Mouse (Mus musculus): ENCODE measurements at regions not wholly inside any gene's neighbourhood (a gene's known extent, or its start where the extent isn't known, plus 50 kb on each side); places are given as distances from the start of the nearest gene placed in this dataset.
A peak's percentile ranks its signal among the peaks of the same experiment; 100 is the strongest.

GRCm38 (mm10) chr2:117938283-117939049 is 173.2 kb upstream of the Thbs1 start:
- DNase-seq (ENCODE audit: low read depth, low spot score), result no peak
- H3K36me3 ChIP-seq (ENCODE audit: control insufficient read depth, insufficient read depth, low read length, poor library complexity, severe bottlenecking), result no peaks in the 10 kb centered on the region
- no peaks in the 10 kb centered on the region for H3K27me3 ChIP-seq (ENCODE audit: control insufficient read depth, insufficient read depth, low read length, poor library complexity, severe bottlenecking)

GRCm38 (mm10) chr2:117941517-117942096 is 170.1 kb upstream of the Thbs1 start:
- H3K27me3 ChIP-seq (ENCODE audit: control insufficient read depth, insufficient read depth, low read length, poor library complexity, severe bottlenecking), result no peaks in the 10 kb centered on the region
- H3K36me3 ChIP-seq (ENCODE audit: control insufficient read depth, insufficient read depth, low read length, poor library complexity, severe bottlenecking), result no peaks in the 10 kb centered on the region
- peak; percentile 6 for DNase-seq (ENCODE audit: low read depth, low spot score)

GRCm38 (mm10) chr2:117943666-117944065 is 168.0 kb upstream of the Thbs1 start:
- no peak for DNase-seq (ENCODE audit: low read depth, low spot score)
- Histone ChIP-seq H3K27me3 (ENCODE audit: control insufficient read depth, insufficient read depth, low read length, poor library complexity, severe bottlenecking) (no peaks in the 10 kb centered on the region), H3K36me3 (ENCODE audit: control insufficient read depth, insufficient read depth, low read length, poor library complexity, severe bottlenecking) (no peaks in the 10 kb centered on the region)

- Histone ChIP-seq H3K27me3 (ENCODE audit: control insufficient read depth, insufficient read depth, low read length, poor library complexity, severe bottlenecking) (no peaks in the 10 kb centered on the region), H3K36me3 (ENCODE audit: control insufficient read depth, insufficient read depth, low read length, poor library complexity, severe bottlenecking) (no peaks in the 10 kb centered on the region)
- DNase-seq (ENCODE audit: low read depth, low spot score), result no peak
Measured at GRCm38 (mm10) chr2:117944325-117944724, 167.4 kb upstream of the Thbs1 start.

- no peaks in the 10 kb centered on the region for H3K27me3 ChIP-seq (ENCODE audit: control insufficient read depth, insufficient read depth, low read length, poor library complexity, severe bottlenecking)
- DNase-seq (ENCODE audit: low read depth, low spot score), result peak; percentile 11
- H3K36me3 ChIP-seq (ENCODE audit: control insufficient read depth, insufficient read depth, low read length, poor library complexity, severe bottlenecking), result no peaks in the 10 kb centered on the region
Measured at GRCm38 (mm10) chr2:117944942-117945341, 166.7 kb upstream of the Thbs1 start.

- Histone ChIP-seq H3K27me3 (ENCODE audit: control insufficient read depth, insufficient read depth, low read length, poor library complexity, severe bottlenecking) (no peaks in the 10 kb centered on the region; the same call in 1 of the 2 replicates), H3K36me3 (ENCODE audit: control insufficient read depth, insufficient read depth, low read length, poor library complexity, severe bottlenecking) (no peaks in the 10 kb centered on the region)
- DNase-seq (ENCODE audit: low read depth, low spot score), result no peak
Measured at GRCm38 (mm10) chr2:117950431-117951336, 161.0 kb upstream of the Thbs1 start.

- Histone ChIP-seq H3K27me3 (ENCODE audit: control insufficient read depth, insufficient read depth, low read length, poor library complexity, severe bottlenecking) (no peaks in the 10 kb centered on the region; the same call in 1 of the 2 replicates), H3K36me3 (ENCODE audit: control insufficient read depth, insufficient read depth, low read length, poor library complexity, severe bottlenecking) (no peaks in the 10 kb centered on the region)
- no peak for DNase-seq (ENCODE audit: low read depth, low spot score)
Measured at GRCm38 (mm10) chr2:117951337-117951718, 160.3 kb upstream of the Thbs1 start.

GRCm38 (mm10) chr2:117958737-117959136 is 152.9 kb upstream of the Thbs1 start:
- Histone ChIP-seq H3K27me3 (ENCODE audit: control insufficient read depth, insufficient read depth, low read length, poor library complexity, severe bottlenecking) (no peaks in the 10 kb centered on the region), H3K36me3 (ENCODE audit: control insufficient read depth, insufficient read depth, low read length, poor library complexity, severe bottlenecking) (no peaks in the 10 kb centered on the region)
- no peak for DNase-seq (ENCODE audit: low read depth, low spot score)

GRCm38 (mm10) chr2:117959440-117959839 is 152.2 kb upstream of the Thbs1 start:
- no peak for DNase-seq (ENCODE audit: low read depth, low spot score)
- no peaks in the 10 kb centered on the region for H3K36me3 ChIP-seq (ENCODE audit: control insufficient read depth, insufficient read depth, low read length, poor library complexity, severe bottlenecking)
- H3K27me3 ChIP-seq (ENCODE audit: control insufficient read depth, insufficient read depth, low read length, poor library complexity, severe bottlenecking), result no peaks in the 10 kb centered on the region

- peak; percentile 11 for DNase-seq (ENCODE audit: low read depth, low spot score)
- no peaks in the 10 kb centered on the region for H3K27me3 ChIP-seq (ENCODE audit: control insufficient read depth, insufficient read depth, low read length, poor library complexity, severe bottlenecking)
- H3K36me3 ChIP-seq (ENCODE audit: control insufficient read depth, insufficient read depth, low read length, poor library complexity, severe bottlenecking), result no peaks in the 10 kb centered on the region
Measured at GRCm38 (mm10) chr2:117962531-117962930, 149.1 kb upstream of the Thbs1 start.

- no peak for DNase-seq (ENCODE audit: low read depth, low spot score)
- Histone ChIP-seq H3K27me3 (ENCODE audit: control insufficient read depth, insufficient read depth, low read length, poor library complexity, severe bottlenecking) (no peaks in the 10 kb centered on the region), H3K36me3 (ENCODE audit: control insufficient read depth, insufficient read depth, low read length, poor library complexity, severe bottlenecking) (no peaks in the 10 kb centered on the region)
Measured at GRCm38 (mm10) chr2:117963526-117963925, 148.2 kb upstream of the Thbs1 start.

GRCm38 (mm10) chr2:117965758-117966157 is 145.9 kb upstream of the Thbs1 start:
- no peak for DNase-seq (ENCODE audit: low read depth, low spot score)
- no peaks in the 10 kb centered on the region for H3K27me3 ChIP-seq (ENCODE audit: control insufficient read depth, insufficient read depth, low read length, poor library complexity, severe bottlenecking)
- H3K36me3 ChIP-seq (ENCODE audit: control insufficient read depth, insufficient read depth, low read length, poor library complexity, severe bottlenecking), result no peaks in the 10 kb centered on the region

GRCm38 (mm10) chr2:117968731-117969130 is 142.9 kb upstream of the Thbs1 start:
- H3K36me3 ChIP-seq (ENCODE audit: control insufficient read depth, insufficient read depth, low read length, poor library complexity, severe bottlenecking), result no peaks in the 10 kb centered on the region
- no peak for DNase-seq (ENCODE audit: low read depth, low spot score)
- no peaks in the 10 kb centered on the region for H3K27me3 ChIP-seq (ENCODE audit: control insufficient read depth, insufficient read depth, low read length, poor library complexity, severe bottlenecking)

GRCm38 (mm10) chr2:117970631-117971030 is 141.0 kb upstream of the Thbs1 start:
- DNase-seq (ENCODE audit: low read depth, low spot score), result no peak
- H3K27me3 ChIP-seq (ENCODE audit: control insufficient read depth, insufficient read depth, low read length, poor library complexity, severe bottlenecking), result no peaks in the 10 kb centered on the region
- no peaks in the 10 kb centered on the region for H3K36me3 ChIP-seq (ENCODE audit: control insufficient read depth, insufficient read depth, low read length, poor library complexity, severe bottlenecking)

- DNase-seq (ENCODE audit: low read depth, low spot score), result no peak
- no peaks in the 10 kb centered on the region for H3K36me3 ChIP-seq (ENCODE audit: control insufficient read depth, insufficient read depth, low read length, poor library complexity, severe bottlenecking)
Measured at GRCm38 (mm10) chr2:117977033-117977432, 134.6 kb upstream of the Thbs1 start.

More at GRCm38 (mm10) chr2:117977033-117977432, 134.6 kb upstream of the Thbs1 start:
- no peaks in the 10 kb centered on the region for H3K27me3 ChIP-seq (ENCODE audit: control insufficient read depth, insufficient read depth, low read length, poor library complexity, severe bottlenecking)

Measured in splenic B cell, adult 2 months (primary cell).